Mouse (Mus musculus): ENCODE measurements around the gene Sox18.

Gene Sox18

GRCm38 (mm10) chr2:181671326-181671725 is at the start of gene Sox18:
Sox18 (minus strand) TSS chr2:181671640.
- DNase-seq (ENCODE audit: low read depth, low spot score) = no peak

GRCm38 (mm10) chr2:181721200-181721599 is 49.8 kb upstream of the Sox18 start:
- DNase-seq (ENCODE audit: low read depth, low spot score) = no peak

GRCm38 (mm10) chr2:181720061-181720460 is 48.6 kb upstream of the Sox18 start:
- no peak for DNase-seq (ENCODE audit: low read depth, low spot score)

- DNase-seq (ENCODE audit: low read depth, low spot score) = no peak
Measured at GRCm38 (mm10) chr2:181716991-181717390, 45.6 kb upstream of the Sox18 start.

GRCm38 (mm10) chr2:181715382-181715781 is 43.9 kb upstream of the Sox18 start:
- DNase-seq (ENCODE audit: low read depth, low spot score) = no peak

GRCm38 (mm10) chr2:181714903-181715326 is 43.5 kb upstream of the Sox18 start, which contains the start of gene Oprl1:
Oprl1 (plus strand) TSS chr2:181715016.
- DNase-seq (ENCODE audit: low read depth, low spot score) = no peak

GRCm38 (mm10) chr2:181713749-181714148 is 42.3 kb upstream of the Sox18 start:
- no peak for DNase-seq (ENCODE audit: low read depth, low spot score)

GRCm38 (mm10) chr2:181706668-181707067 is 35.2 kb upstream of the Sox18 start:
- no peak for DNase-seq (ENCODE audit: low read depth, low spot score)

GRCm38 (mm10) chr2:181698241-181698640 is 26.8 kb upstream of the Sox18 start, which contains the start of gene Lkaaear1:
Lkaaear1 (minus strand) TSS chr2:181698442.
- DNase-seq (ENCODE audit: low read depth, low spot score) = no peak

- no peak for DNase-seq (ENCODE audit: low read depth, low spot score)
Measured at GRCm38 (mm10) chr2:181696801-181697420, 25.5 kb upstream of the Sox18 start.

- DNase-seq (ENCODE audit: low read depth, low spot score) = no peak
Measured at GRCm38 (mm10) chr2:181695776-181696175, 24.3 kb upstream of the Sox18 start.

GRCm38 (mm10) chr2:181694581-181694980 is 23.1 kb upstream of the Sox18 start:
- no peak for DNase-seq (ENCODE audit: low read depth, low spot score)

GRCm38 (mm10) chr2:181693339-181694280 is 22.2 kb upstream of the Sox18 start, which contains the start of gene Rgs19:
Rgs19 (minus strand) TSS chr2:181693977.
- no peak for DNase-seq (ENCODE audit: low read depth, low spot score)

GRCm38 (mm10) chr2:181692304-181692703 is 20.9 kb upstream of the Sox18 start:
- DNase-seq (ENCODE audit: low read depth, low spot score) = no peak

GRCm38 (mm10) chr2:181691571-181691970 is 20.1 kb upstream of the Sox18 start:
- no peak for DNase-seq (ENCODE audit: low read depth, low spot score)

- no peak for DNase-seq (ENCODE audit: low read depth, low spot score)
Measured at GRCm38 (mm10) chr2:181691083-181691482, 19.6 kb upstream of the Sox18 start.

GRCm38 (mm10) chr2:181689466-181690160 is 18.2 kb upstream of the Sox18 start:
- no peak for DNase-seq (ENCODE audit: low read depth, low spot score)

- DNase-seq (ENCODE audit: low read depth, low spot score) = no peak
Measured at GRCm38 (mm10) chr2:181687586-181687985, 16.1 kb upstream of the Sox18 start.

GRCm38 (mm10) chr2:181685686-181686085 is 14.2 kb upstream of the Sox18 start:
- no peak for DNase-seq (ENCODE audit: low read depth, low spot score)

GRCm38 (mm10) chr2:181684713-181685112 is 13.3 kb upstream of the Sox18 start:
- DNase-seq (ENCODE audit: low read depth, low spot score) = no peak

- no peak for DNase-seq (ENCODE audit: low read depth, low spot score)
Measured at GRCm38 (mm10) chr2:181683381-181683780, 11.9 kb upstream of the Sox18 start.

GRCm38 (mm10) chr2:181681978-181682377 is 10.5 kb upstream of the Sox18 start:
- no peak for DNase-seq (ENCODE audit: low read depth, low spot score)

All from retina, adult 2 months (tissue).